18 mouse cellular contexts compared by ENCODE assay signal in genomic region chr9:40785452-40785851, GRCm38 (mm10). TPM values are rescaled to one million over a fixed set of nuclear protein-coding genes. Genes with fewer than 3 reads are reported as not detected.
DNase-seq lines count a peak whose midpoint lies in the region; ATAC-seq and TF ChIP-seq lines count a peak whose summit lies in the region.
"Had no signal": no experiment of that assay in that cellular context is flagged by ENCODE, and none has a peak within 500 bp of the region (broad histone marks: within the 10 kb centered on the region; RNA-seq: fewer than 3 reads in every experiment).

No protein-coding gene starts in this region.

- H3K36me3 ChIP-seq in E14TG2a.4 (ENCODE audit: insufficient read depth, low read length), result no peaks in the 10 kb centered on the region
- H3K36me3 ChIP-seq in midbrain, embryonic 11.5 days (ENCODE audit: control insufficient read depth, insufficient read depth, low read length), result no peaks in the 10 kb centered on the region
- H3K36me3 ChIP-seq in kidney, embryonic 14.5 days (ENCODE audit: control insufficient read depth, insufficient read depth, low read length), result peaks cover 4% of the 10 kb centered on the region; the same call in 1 of the 2 replicates
- no peaks in the 10 kb centered on the region for H3K36me3 ChIP-seq in kidney, adult 2 months (ENCODE audit: control insufficient read depth, insufficient read depth, low read length)
- H3K36me3 ChIP-seq: heart, embryonic 12.5 days; liver, embryonic 13.5 days had no signal

- H3K27ac ChIP-seq in gastrocnemius, adult 2 months, result peak overlapping the region; percentile 85; the same call in 1 of the 2 replicates
- no peak overlapping the region; the same call in 1 of the 2 replicates for H3K27ac ChIP-seq in midbrain, embryonic 11.5 days (ENCODE audit: low read depth, low read length)
- no peak overlapping the region for H3K27ac ChIP-seq in kidney, embryonic 14.5 days (ENCODE audit: low read depth, low read length)
- no peak overlapping the region for H3K27ac ChIP-seq in kidney, adult 2 months (ENCODE audit: insufficient read depth, low read depth, low read length)
- H3K27ac ChIP-seq: liver, embryonic 13.5 days had no signal

- WGBS in midbrain, embryonic 11.5 days, result 32% methylated on average over 6 of the region's 6 CpGs
- WGBS in kidney, embryonic 14.5 days, result 77% methylated on average over 6 of the region's 6 CpGs
- WGBS in kidney, adult 2 months, result 89% methylated on average over 6 of the region's 6 CpGs

- H3K9me3 ChIP-seq in E14TG2a.4 (ENCODE audit: low read length), result no peaks in the 10 kb centered on the region
- no peaks in the 10 kb centered on the region for H3K9me3 ChIP-seq in midbrain, embryonic 11.5 days (ENCODE audit: control insufficient read depth, low read length)
- no peaks in the 10 kb centered on the region for H3K9me3 ChIP-seq in kidney, embryonic 14.5 days (ENCODE audit: control insufficient read depth, low read length)
- H3K9me3 ChIP-seq: heart, embryonic 12.5 days; limb, embryonic 12.5 days; liver, embryonic 13.5 days had no signal

- no peak overlapping the region for H3K4me2 ChIP-seq in midbrain, embryonic 11.5 days
- H3K4me2 ChIP-seq in kidney, embryonic 14.5 days (replicated peaks; ENCODE audit: low read depth, low read length), result no peak overlapping the region
- H3K4me2 ChIP-seq: limb, embryonic 12.5 days; liver, embryonic 13.5 days had no signal

- peaks cover 71% of the 10 kb centered on the region for H3K4me1 ChIP-seq in E14TG2a.4 (replicated peaks; ENCODE audit: low read depth, low read length)
- peaks cover 27% of the 10 kb centered on the region for H3K4me1 ChIP-seq in midbrain, embryonic 11.5 days (ENCODE audit: control insufficient read depth, insufficient read depth, low read length)
- peaks cover 7% of the 10 kb centered on the region for H3K4me1 ChIP-seq in kidney, embryonic 14.5 days (ENCODE audit: control insufficient read depth, insufficient read depth, low read length)
- peaks cover 22% of the 10 kb centered on the region; the same call in 1 of the 2 replicates for H3K4me1 ChIP-seq in kidney, adult 2 months (ENCODE audit: control insufficient read depth, insufficient read depth, low read length)

- intact Hi-C loops in gastrocnemius, adult 2 months (cut with DNase I), result no loop called here
- intact Hi-C loops in gastrocnemius, postnatal 36 days (cut with DNase I), result no loop called here

- H3K9ac ChIP-seq in midbrain, embryonic 11.5 days (ENCODE audit: low read length), result no peak overlapping the region
- no peak overlapping the region for H3K9ac ChIP-seq in kidney, embryonic 14.5 days (ENCODE audit: low read depth, low read length)
- H3K9ac ChIP-seq: heart, embryonic 12.5 days; limb, embryonic 12.5 days; liver, embryonic 13.5 days had no signal

- ATAC-seq in midbrain, embryonic 11.5 days (ENCODE audit: low FRiP score), result no peak
- no peak for ATAC-seq in kidney, embryonic 14.5 days (ENCODE audit: low FRiP score, low TSS enrichment)

- no peak for TF ChIP-seq CTCF in gastrocnemius, adult 2 months (IDR thresholded peaks at IDR 0.05)
- no peak for TF ChIP-seq CTCF in E14TG2a.4 (conservative IDR thresholded peaks at IDR 0.05; ENCODE audit: low read length)
- TF ChIP-seq CTCF in brain, embryonic 14.5 days (IDR thresholded peaks at IDR 0.05; ENCODE audit: borderline replicate concordance, extremely low read depth, insufficient read depth, insufficient read length), result no peak
- TF ChIP-seq CTCF in kidney, adult 2 months (conservative IDR thresholded peaks at IDR 0.05; ENCODE audit: insufficient read depth, insufficient read length, low read depth, low read length), result no peak

- no peak for TF ChIP-seq POLR2A in brain, embryonic 14.5 days (IDR thresholded peaks at IDR 0.05; ENCODE audit: borderline replicate concordance, extremely low read depth, insufficient read depth, insufficient read length, poor library complexity, severe bottlenecking)
- no peak for TF ChIP-seq POLR2A in kidney, adult 2 months (IDR thresholded peaks at IDR 0.05; ENCODE audit: low read depth, low read length)

- H3K27me3 ChIP-seq in E14TG2a.4 (ENCODE audit: insufficient read depth, low read length), result no peaks in the 10 kb centered on the region
- H3K27me3 ChIP-seq in midbrain, embryonic 11.5 days (ENCODE audit: control insufficient read depth, insufficient read depth, low read length), result no peaks in the 10 kb centered on the region
- H3K27me3 ChIP-seq in kidney, embryonic 14.5 days (ENCODE audit: control insufficient read depth, insufficient read depth, low read length), result no peaks in the 10 kb centered on the region
- H3K27me3 ChIP-seq in kidney, adult 2 months (replicated peaks; ENCODE audit: control insufficient read depth, insufficient read depth, low read length), result no peaks in the 10 kb centered on the region
- H3K27me3 ChIP-seq: heart, embryonic 12.5 days; limb, embryonic 12.5 days had no signal

- H3K4me3 ChIP-seq in gastrocnemius, adult 2 months, result no peak overlapping the region
- H3K4me3 ChIP-seq in E14TG2a.4 (replicated peaks; ENCODE audit: low read length), result peak overlapping the region; percentile 74; the same call in 1 of the 2 replicates
- no peak overlapping the region for H3K4me3 ChIP-seq in midbrain, embryonic 11.5 days (ENCODE audit: low read depth, low read length)
- no peak overlapping the region for H3K4me3 ChIP-seq in kidney, embryonic 14.5 days (ENCODE audit: low read length)
- H3K4me3 ChIP-seq in kidney, adult 2 months (ENCODE audit: insufficient read depth, low read depth, low read length), result no peak overlapping the region
- H3K4me3 ChIP-seq: heart, embryonic 12.5 days; limb, embryonic 12.5 days; liver, embryonic 13.5 days had no signal

- DNase-seq in gastrocnemius, adult 2 months, result no peak
- no peak for DNase-seq in gastrocnemius, postnatal 36 days
- peak; percentile 35 for DNase-seq in brain, embryonic 14.5 days (ENCODE audit: low read depth)
- peak; percentile 88 for DNase-seq in midbrain, embryonic 11.5 days (ENCODE audit: low spot score, missing footprints)
- DNase-seq in thymus, postnatal 14 days, result no peak
- DNase-seq in kidney, adult 2 months, result no peak
- DNase-seq: adrenal gland, postnatal 36 days; cerebellum, postnatal 10 days; gastrocnemius, postnatal 14 days; heart, postnatal 4 days; kidney, adult 18-20 months; kidney, postnatal 25 days; liver, embryonic 13.5 days; thymus, postnatal 25 days had no signal

RNA-seq across cellular contexts. Expression of gene Hspa8, which starts 15.3 kb away (rescaled TPM):
- 1,000 to 10,000 TPM; 1,297 to 1,609 TPM for total RNA-seq in gastrocnemius, adult 2 months (2021)
- total RNA-seq in gastrocnemius, postnatal 36 days (2021), result 1,000 to 10,000 TPM; 1,032 to 1,188 TPM
- 2,783 and 3,166 TPM in 2 replicates for polyA plus RNA-seq in brain, embryonic 14.5 days (2012; rRNA removed)
- polyA plus RNA-seq in midbrain, embryonic 11.5 days (2014; fragmentation: Nextera tagmentation; extraction: Ambion mirVana), result 3,704 and 3,886 TPM in 2 replicates
- polyA plus RNA-seq in kidney, embryonic 14.5 days (2014; fragmentation: Nextera tagmentation; extraction: Ambion mirVana), result 2,147 and 3,036 TPM in 2 replicates
- 3,384 and 3,621 TPM in 2 replicates for polyA plus RNA-seq in kidney, adult 2 months (2012; rRNA removed)

Comparison
In these comparisons a context has a peak if more than half of its experiments do, and no peak if none do; other contexts are left out.
1. DNase-seq: peak in brain, embryonic 14.5 days (single experiment) and midbrain, embryonic 11.5 days (single experiment); none in gastrocnemius, adult 2 months (single experiment), gastrocnemius, postnatal 36 days (0 of 2), thymus, postnatal 14 days (single experiment) and kidney, adult 2 months (single experiment).